Mouse (Mus musculus) C2C12 (cell line): ENCODE results near the gene Tmed3. TPM values are rescaled to one million over a fixed set of nuclear protein-coding genes. Genes with fewer than 3 reads are reported as not detected.

ENCODE experiments used
- H3K27me3 ChIP-seq: one replicate; pipeline ENCODE4 v1.6.1; 2011; ENCODE audit not compliant: control insufficient read depth, insufficient read depth, insufficient read length
- H3K36me3 ChIP-seq: one replicate; pipeline ENCODE4 v1.6.1; 2011; ENCODE audit not compliant: control insufficient read depth, insufficient read depth
- H3K4me3 ChIP-seq: one replicate; pipeline ENCODE4 v1.5.1; 2011; ENCODE audit warnings: mild to moderate bottlenecking, control low read depth; ENCODE audit not compliant: poor library complexity, insufficient read depth, severe bottlenecking
- H3K79me2 ChIP-seq: one replicate; pipeline ENCODE4 v1.6.1; 2011; ENCODE audit not compliant: control insufficient read depth, insufficient read depth
- H3K79me3 ChIP-seq: one replicate; pipeline ENCODE4 v1.6.1; 2011; ENCODE audit warnings: low read depth, control low read depth
- H3ac ChIP-seq: one replicate; pipeline ENCODE3; 2011; ENCODE audit warnings: low read depth; ENCODE audit not compliant: control insufficient read depth, insufficient read length
- CEBPB ChIP-seq: IDR thresholded peaks from one replicate; pipeline ENCODE4 v1.6.1; 2011; ENCODE audit warnings: low read depth, mild to moderate bottlenecking, control low read depth, moderate library complexity
- CTCF ChIP-seq: IDR thresholded peaks from one replicate; pipeline ENCODE4 v1.5.1; 2011; ENCODE audit not compliant: control insufficient read depth, insufficient read depth, insufficient read length
- FOSL1 ChIP-seq: IDR thresholded peaks from one replicate; pipeline ENCODE4 v1.8.0; 2011; ENCODE audit warnings: mild to moderate bottlenecking, low read length; ENCODE audit not compliant: poor library complexity, insufficient read depth, severe bottlenecking
- MAX ChIP-seq: IDR thresholded peaks from one replicate; pipeline ENCODE4 v1.6.1; 2011; ENCODE audit warnings: mild to moderate bottlenecking, control low read depth
- MYOD1 ChIP-seq: IDR thresholded peaks from one replicate; pipeline ENCODE4 v1.6.1; 2011; ENCODE audit warnings: low read depth; ENCODE audit not compliant: control insufficient read depth, insufficient read length
- MYOG ChIP-seq: IDR thresholded peaks from one replicate; pipeline ENCODE4 v1.6.1; 2011; ENCODE audit not compliant: control insufficient read depth, insufficient read length; ENCODE audit errors: extremely low read depth
- USF1 ChIP-seq: IDR thresholded peaks from one replicate; pipeline ENCODE4 v1.6.1; 2011; ENCODE audit warnings: low read depth, mild to moderate bottlenecking, control low read depth, moderate library complexity
- polyA plus RNA-seq: library from polyadenylated mRNA; unstranded; fragments of >200 nt; fragmentation: generic; extraction: Trizol; gene quantifications from one replicate; pipeline ENCODE4 v1.2.1, GENCODE M21; 2012; ENCODE audit warnings: missing spikeins

Gene Tmed3
- polyA plus RNA-seq, 1 experiment = 75.1 TPM

GRCm38 (mm10) chr9:89687503-89688226, 17.2 kb downstream of the Tmed3 start:
- TF ChIP-seq MYOG = no peak
- TF ChIP-seq CEBPB = no peak
- no peak for TF ChIP-seq USF1
- TF ChIP-seq MAX = no peak
- peak; percentile 19 for TF ChIP-seq CTCF

GRCm38 (mm10) chr9:89686262-89686661, 18.6 kb downstream of the Tmed3 start:
- no peak overlapping the region for H3ac ChIP-seq
- no peak for TF ChIP-seq USF1
- TF ChIP-seq CEBPB = no peak
- no peak for TF ChIP-seq MAX
- TF ChIP-seq MYOG = no peak
- TF ChIP-seq MYOD1 = no peak
- no peak for TF ChIP-seq CTCF
- TF ChIP-seq FOSL1 = no peak
- no peaks in the 10 kb centered on the region for H3K79me2 ChIP-seq
- no peaks in the 10 kb centered on the region for H3K27me3 ChIP-seq
- H3K79me3 ChIP-seq = no peaks in the 10 kb centered on the region
- H3K36me3 ChIP-seq = no peaks in the 10 kb centered on the region
- no peak overlapping the region for H3K4me3 ChIP-seq

More at GRCm38 (mm10) chr9:89687503-89688226, 17.2 kb downstream of the Tmed3 start:
- H3K79me3 ChIP-seq = no peaks in the 10 kb centered on the region
- no peaks in the 10 kb centered on the region for H3K27me3 ChIP-seq
- H3ac ChIP-seq = no peak overlapping the region
- no peaks in the 10 kb centered on the region for H3K79me2 ChIP-seq
- no peak overlapping the region for H3K4me3 ChIP-seq
- no peaks in the 10 kb centered on the region for H3K36me3 ChIP-seq

DNA sequence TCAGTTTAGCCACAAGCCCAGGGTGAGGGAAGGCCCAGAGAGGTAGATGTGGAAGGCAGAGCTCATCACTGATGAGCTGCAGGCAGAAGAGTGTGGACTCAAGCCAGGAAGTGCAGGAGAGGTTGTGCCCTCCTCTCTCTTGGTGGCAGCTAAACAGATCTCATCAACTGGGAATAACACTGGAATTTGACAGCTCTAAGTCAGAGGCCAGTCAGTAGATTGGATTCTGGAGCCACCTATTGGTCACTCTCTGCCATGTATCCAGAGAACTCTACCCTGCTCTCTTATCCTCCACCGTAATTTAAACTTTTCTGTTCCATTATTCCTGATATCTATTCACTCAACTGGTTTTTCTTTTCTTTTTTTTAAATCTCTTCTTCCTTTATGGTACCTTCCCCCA, 25.9 kb downstream of the Tmed3 start:
- no peaks in the 10 kb centered on the region for H3K27me3 ChIP-seq
- TF ChIP-seq MAX (no peak), CTCF (peak; percentile 39)
- no peaks in the 10 kb centered on the region for H3K79me3 ChIP-seq

GRCm38 (mm10) chr9:89674014-89674618, 30.8 kb downstream of the Tmed3 start:
- Histone ChIP-seq H3K79me2 (no peaks in the 10 kb centered on the region), H3K36me3 (no peaks in the 10 kb centered on the region), H3K27me3 (no peaks in the 10 kb centered on the region), H3K79me3 (no peaks in the 10 kb centered on the region), H3ac (no peak overlapping the region), H3K4me3 (no peak overlapping the region)
- no peak for TF ChIP-seq FOSL1
- TF ChIP-seq CEBPB = no peak
- TF ChIP-seq CTCF = peak; percentile 53

More for the DNA sequence above, 25.9 kb downstream of the Tmed3 start:
- Histone ChIP-seq H3K79me2 (no peaks in the 10 kb centered on the region), H3K36me3 (no peaks in the 10 kb centered on the region), H3K4me3 (no peak overlapping the region), H3ac (no peak overlapping the region)

DNA sequence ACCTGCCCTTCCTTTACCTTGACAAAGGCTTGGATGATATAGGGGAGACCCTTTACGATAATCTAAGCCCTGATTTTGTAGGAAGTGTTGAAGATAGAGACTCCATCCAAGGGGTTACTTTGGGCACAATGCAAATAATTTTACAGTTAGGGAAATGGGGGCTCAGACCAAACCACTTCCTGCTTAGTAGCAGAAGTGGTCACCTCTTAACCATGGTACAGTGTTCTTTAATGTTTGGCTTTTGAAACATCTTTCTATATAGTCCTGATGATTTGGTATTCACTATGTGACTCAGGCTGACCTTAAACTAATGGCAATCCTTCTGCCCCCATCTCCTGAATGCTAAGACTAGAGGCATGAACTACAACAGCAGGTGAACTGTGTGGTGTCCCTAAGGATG, 31.5 kb downstream of the Tmed3 start:
- H3K79me3 ChIP-seq = no peaks in the 10 kb centered on the region
- no peak for TF ChIP-seq MYOG
- no peak for TF ChIP-seq CTCF
- TF ChIP-seq CEBPB = no peak
- no peak for TF ChIP-seq MYOD1
- no peak for TF ChIP-seq MAX
- TF ChIP-seq FOSL1 = no peak
- H3K27me3 ChIP-seq = no peaks in the 10 kb centered on the region
- H3K4me3 ChIP-seq = no peak overlapping the region
- no peaks in the 10 kb centered on the region for H3K79me2 ChIP-seq
- no peaks in the 10 kb centered on the region for H3K36me3 ChIP-seq
- H3ac ChIP-seq = no peak overlapping the region

DNA sequence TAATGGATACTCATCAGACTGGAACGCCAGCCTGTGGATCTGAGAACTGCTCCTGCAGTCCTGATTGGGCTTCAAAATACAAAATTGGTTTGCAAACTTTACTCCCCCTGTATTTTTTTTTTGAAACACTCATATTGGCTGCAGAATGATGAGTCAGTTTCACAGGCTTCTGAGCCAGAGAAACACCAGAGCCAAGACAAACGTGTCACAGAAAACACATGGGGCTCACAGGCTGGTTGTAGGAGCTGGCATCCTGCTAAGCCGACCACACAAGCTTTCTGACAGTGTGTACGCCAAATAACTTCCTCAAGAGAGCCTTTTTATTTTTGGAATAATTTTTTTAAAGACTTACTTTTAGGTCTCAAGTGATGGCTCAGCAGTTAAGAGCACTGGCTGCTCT, 35.0 kb downstream of the Tmed3 start:
- Histone ChIP-seq H3K27me3 (no peaks in the 10 kb centered on the region), H3K4me3 (no peak overlapping the region), H3ac (no peak overlapping the region), H3K79me2 (no peaks in the 10 kb centered on the region), H3K79me3 (no peaks in the 10 kb centered on the region), H3K36me3 (no peaks in the 10 kb centered on the region)
- TF ChIP-seq CTCF (no peak), USF1 (peak; percentile 26), MYOG (no peak)
